Mouse (Mus musculus) midbrain, embryonic 15.5 days (tissue): ENCODE measurements around the gene Meig1. TPM values are rescaled to one million over a fixed set of nuclear protein-coding genes. Genes with fewer than 3 reads are reported as not detected.
"Not testable (repeated sequence)": the region's sequence is repeated elsewhere in the genome, so short reads cannot be mapped to it uniquely, and the experiment has no call there.

Experiments used
- ATAC-seq: fragments of 200-750 bp; cut with Nextera tagmentation; replicated peaks from 2 replicates; pipeline ENCODE4 v1.8.0; 2017; ENCODE audit warnings: moderate TSS enrichment
- H3K27ac ChIP-seq: fragments of 300-500 bp; sonication (generic); 2 replicates; pipeline ENCODE4 v1.5.1; 2015; ENCODE audit warnings: mild to moderate bottlenecking, inconsistent platforms
- H3K27me3 ChIP-seq: fragments of 300-500 bp; sonication (generic); replicated peaks from 2 replicates; pipeline ENCODE4 v1.6.1; 2015; ENCODE audit warnings: inconsistent platforms
- H3K36me3 ChIP-seq: fragments of 300-500 bp; sonication (generic); replicated peaks from 2 replicates; pipeline ENCODE4 v1.6.1; 2015; ENCODE audit warnings: inconsistent platforms
- H3K4me1 ChIP-seq: fragments of 300-500 bp; sonication (generic); 2 replicates; pipeline ENCODE4 v1.6.1; 2015; ENCODE audit warnings: inconsistent platforms
- H3K4me2 ChIP-seq: fragments of 300-500 bp; sonication (generic); 2 replicates; pipeline ENCODE4 v1.6.1; 2015; ENCODE audit warnings: inconsistent platforms, mild to moderate bottlenecking, moderate library complexity
- H3K4me3 ChIP-seq: fragments of 300-500 bp; sonication (generic); 2 replicates; pipeline ENCODE4 v1.5.1; 2015; ENCODE audit warnings: mild to moderate bottlenecking, inconsistent platforms
- H3K9ac ChIP-seq: fragments of 300-500 bp; sonication (generic); 2 replicates; pipeline ENCODE4 v1.6.1; 2015; ENCODE audit warnings: mild to moderate bottlenecking, inconsistent platforms
- H3K9me3 ChIP-seq: fragments of 300-500 bp; sonication (generic); 2 replicates; pipeline ENCODE4 v1.6.1; 2016; ENCODE audit warnings: inconsistent platforms
- WGBS: fragments of 180-500 bp; shearing (Covaris S2); methylation state at CpG from one replicate; pipeline ENCODE4 v1.1.7; 2015; ENCODE audit warnings: mixed read lengths; 5-methylcytosine and 5-hydroxymethylcytosine counted together
- polyA plus RNA-seq: library from polyadenylated mRNA; unstranded; fragments of >200 nt; fragmentation: Nextera tagmentation; extraction: Ambion mirVana; gene quantifications from 2 replicates; pipeline ENCODE4 v1.2.1, GENCODE M21; 2015

The Meig1 gene
- polyA plus RNA-seq, 1 experiment from 2014 or later = 6.9 TPM

GRCm38 (mm10) chr2:3418883-3419431, 3.5 kb downstream of the Meig1 start:
- H3K4me1 ChIP-seq = 0 out of 2 replicates have a peak, but pooled peaks cover 10% of the 10 kb centered on the region
- H3K27ac ChIP-seq = peak overlapping the region; percentile 43
- H3K36me3 ChIP-seq = no peaks in the 10 kb centered on the region
- WGBS = 2% methylated on average over 38 of the region's 38 CpGs
- H3K27me3 ChIP-seq = peaks cover 15% of the 10 kb centered on the region; the same call in 1 of the 2 replicates
- H3K9me3 ChIP-seq = no peaks in the 10 kb centered on the region
- peak overlapping the region; percentile 65 for H3K4me3 ChIP-seq
- H3K9ac ChIP-seq = peak overlapping the region; percentile 42
- ATAC-seq = peak; percentile 96
- H3K4me2 ChIP-seq = peak overlapping the region; percentile 67

GRCm38 (mm10) chr2:3415676-3416075, 6.8 kb downstream of the Meig1 start:
- 74% methylated on average over 1 of the region's 1 CpGs for WGBS
- Histone ChIP-seq H3K4me3 (no peak overlapping the region), H3K27me3 (peaks cover 15% of the 10 kb centered on the region; the same call in 1 of the 2 replicates), H3K4me2 (no peak overlapping the region), H3K9me3 (no peaks in the 10 kb centered on the region), H3K4me1 (0 out of 2 replicates have a peak, but pooled peaks cover 6% of the 10 kb centered on the region), H3K36me3 (no peaks in the 10 kb centered on the region), H3K27ac (no peak overlapping the region), H3K9ac (no peak overlapping the region)
- ATAC-seq = no peak

- Histone ChIP-seq H3K27ac (no peak overlapping the region), H3K9ac (no peak overlapping the region), H3K4me1 (0 out of 2 replicates have a peak, but pooled peaks cover 6% of the 10 kb centered on the region), H3K9me3 (no peaks in the 10 kb centered on the region), H3K4me3 (no peak overlapping the region), H3K4me2 (no peak overlapping the region), H3K27me3 (peaks cover 15% of the 10 kb centered on the region; the same call in 1 of the 2 replicates), H3K36me3 (no peaks in the 10 kb centered on the region)
- WGBS = 34% methylated on average over 4 of the region's 4 CpGs
- ATAC-seq = no peak
Measured at GRCm38 (mm10) chr2:3414241-3414640, 8.2 kb downstream of the Meig1 start.

GRCm38 (mm10) chr2:3407756-3408155, 14.7 kb downstream of the Meig1 start:
- ATAC-seq = no peak
- Histone ChIP-seq H3K27me3 (no peaks in the 10 kb centered on the region), H3K4me1 (no peaks in the 10 kb centered on the region), H3K4me3 (no peak overlapping the region), H3K27ac (no peak overlapping the region), H3K4me2 (no peak overlapping the region), H3K9ac (no peak overlapping the region), H3K36me3 (no peaks in the 10 kb centered on the region), H3K9me3 (no peaks in the 10 kb centered on the region)
- 84% methylated on average over 7 of the region's 7 CpGs for WGBS

- Histone ChIP-seq H3K9me3 (no peaks in the 10 kb centered on the region), H3K4me3 (no peak overlapping the region), H3K36me3 (no peaks in the 10 kb centered on the region), H3K4me2 (no peak overlapping the region), H3K27me3 (no peaks in the 10 kb centered on the region), H3K27ac (no peak overlapping the region), H3K4me1 (no peaks in the 10 kb centered on the region), H3K9ac (no peak overlapping the region)
- WGBS = 88% methylated on average over 4 of the region's 4 CpGs
- ATAC-seq = no peak
Measured at GRCm38 (mm10) chr2:3405981-3406380, 16.5 kb downstream of the Meig1 start.

- H3K36me3 ChIP-seq, H3K9ac ChIP-seq, H3K9me3 ChIP-seq, H3K27ac ChIP-seq, H3K4me2 ChIP-seq, H3K27me3 ChIP-seq, ATAC-seq, H3K4me3 ChIP-seq, H3K4me1 ChIP-seq: not testable (repeated sequence)
- WGBS = 64% methylated on average over 10 of the region's 10 CpGs
Measured at GRCm38 (mm10) chr2:3397110-3397509, 25.3 kb downstream of the Meig1 start, which contains the start of gene Olah. Gene Olah (minus strand): TSS chr2:3397210.

- WGBS = 88% methylated on average over 2 of the region's 2 CpGs
Measured at GRCm38 (mm10) chr2:3391945-3392344, 30.5 kb downstream of the Meig1 start.

GRCm38 (mm10) chr2:3387105-3387860, 35.2 kb downstream of the Meig1 start:
- no peaks in the 10 kb centered on the region for H3K27me3 ChIP-seq
- H3K27ac ChIP-seq = no peak overlapping the region
- H3K36me3 ChIP-seq = no peaks in the 10 kb centered on the region
- 87% methylated on average over 6 of the region's 6 CpGs for WGBS
- H3K4me3 ChIP-seq = no peak overlapping the region
- no peaks in the 10 kb centered on the region for H3K9me3 ChIP-seq
- H3K4me2 ChIP-seq = no peak overlapping the region
- ATAC-seq = no peak
- no peak overlapping the region for H3K9ac ChIP-seq
- no peaks in the 10 kb centered on the region for H3K4me1 ChIP-seq

More at GRCm38 (mm10) chr2:3391945-3392344, 30.5 kb downstream of the Meig1 start:
- no peaks in the 10 kb centered on the region for H3K4me1 ChIP-seq
- H3K4me3 ChIP-seq = no peak overlapping the region
- no peak overlapping the region for H3K4me2 ChIP-seq
- H3K27me3 ChIP-seq = no peaks in the 10 kb centered on the region
- no peak overlapping the region for H3K9ac ChIP-seq
- no peaks in the 10 kb centered on the region for H3K9me3 ChIP-seq
- H3K27ac ChIP-seq = no peak overlapping the region
- H3K36me3 ChIP-seq = no peaks in the 10 kb centered on the region
- ATAC-seq = no peak

GRCm38 (mm10) chr2:3365127-3365526, 57.3 kb downstream of the Meig1 start:
- no peaks in the 10 kb centered on the region for H3K4me1 ChIP-seq
- no peak overlapping the region for H3K27ac ChIP-seq
- no peaks in the 10 kb centered on the region for H3K27me3 ChIP-seq
- no peaks in the 10 kb centered on the region for H3K36me3 ChIP-seq
- 0 out of 2 replicates have a peak, but pooled peaks have one; percentile 52 for ATAC-seq
- H3K4me2 ChIP-seq = no peak overlapping the region
- 25% methylated on average over 4 of the region's 4 CpGs for WGBS
- no peaks in the 10 kb centered on the region for H3K9me3 ChIP-seq
- no peak overlapping the region for H3K9ac ChIP-seq
- no peak overlapping the region for H3K4me3 ChIP-seq

- WGBS = 85% methylated on average over 3 of the region's 3 CpGs
- Histone ChIP-seq H3K4me2 (no peak overlapping the region), H3K27me3 (no peaks in the 10 kb centered on the region), H3K27ac (no peak overlapping the region), H3K36me3 (no peaks in the 10 kb centered on the region), H3K4me3 (no peak overlapping the region), H3K9ac (no peak overlapping the region), H3K4me1 (no peaks in the 10 kb centered on the region), H3K9me3 (no peaks in the 10 kb centered on the region)
- ATAC-seq = no peak
Measured at GRCm38 (mm10) chr2:3361067-3361466, 61.4 kb downstream of the Meig1 start.
